Mouse (Mus musculus) hindbrain, embryonic 12.5 days (tissue): ENCODE measurements around the gene Gpt2. TPM values are rescaled to one million over a fixed set of nuclear protein-coding genes. Genes with fewer than 3 reads are reported as not detected.
A peak's percentile ranks its signal among the peaks of the same experiment; 100 is the strongest.

ENCODE experiments used
- ATAC-seq: fragments of 200-750 bp; cut with Nextera tagmentation; 2 replicates; pipeline ENCODE4 v1.8.0; 2017; ENCODE audit warnings: moderate TSS enrichment; ENCODE audit not compliant: low FRiP score
- H3K27ac ChIP-seq: fragments of 300-500 bp; sonication (generic); 2 replicates; pipeline ENCODE4 v1.5.1; 2016; ENCODE audit warnings: mild to moderate bottlenecking
- H3K27me3 ChIP-seq: fragments of 300-500 bp; sonication (generic); 2 replicates; pipeline ENCODE4 v1.6.1; 2016; ENCODE audit warnings: mild to moderate bottlenecking
- H3K36me3 ChIP-seq: fragments of 300-500 bp; sonication (generic); 2 replicates; pipeline ENCODE4 v1.6.1; 2016; ENCODE audit warnings: mild to moderate bottlenecking
- H3K4me1 ChIP-seq: fragments of 300-500 bp; sonication (generic); 2 replicates; pipeline ENCODE4 v1.6.1; 2016
- H3K4me2 ChIP-seq: fragments of 300-500 bp; sonication (generic); replicated peaks from 2 replicates; pipeline ENCODE4 v1.6.1; 2016; ENCODE audit warnings: mild to moderate bottlenecking
- H3K4me3 ChIP-seq: fragments of 300-500 bp; sonication (generic); 2 replicates; pipeline ENCODE4 v1.5.1; 2016; ENCODE audit warnings: mild to moderate bottlenecking
- H3K9ac ChIP-seq: fragments of 300-500 bp; sonication (generic); 2 replicates; pipeline ENCODE4 v1.6.1; 2016; ENCODE audit warnings: mild to moderate bottlenecking, moderate library complexity
- H3K9me3 ChIP-seq: fragments of 300-500 bp; sonication (generic); replicated peaks from 2 replicates; pipeline ENCODE4 v1.6.1; 2016; ENCODE audit warnings: mild to moderate bottlenecking
- WGBS: fragments of 180-500 bp; shearing (Covaris S2); methylation state at CpG from one replicate; pipeline ENCODE4 v1.1.7; 2016; 5-methylcytosine and 5-hydroxymethylcytosine counted together
- polyA plus RNA-seq: library from polyadenylated mRNA; unstranded; fragments of >200 nt; fragmentation: Nextera tagmentation; extraction: Ambion mirVana; gene quantifications from 2 replicates; pipeline ENCODE4 v1.2.1, GENCODE M21; 2016

The Gpt2 gene
- 44.4 and 44.8 TPM in 2 replicates for polyA plus RNA-seq

DNA sequence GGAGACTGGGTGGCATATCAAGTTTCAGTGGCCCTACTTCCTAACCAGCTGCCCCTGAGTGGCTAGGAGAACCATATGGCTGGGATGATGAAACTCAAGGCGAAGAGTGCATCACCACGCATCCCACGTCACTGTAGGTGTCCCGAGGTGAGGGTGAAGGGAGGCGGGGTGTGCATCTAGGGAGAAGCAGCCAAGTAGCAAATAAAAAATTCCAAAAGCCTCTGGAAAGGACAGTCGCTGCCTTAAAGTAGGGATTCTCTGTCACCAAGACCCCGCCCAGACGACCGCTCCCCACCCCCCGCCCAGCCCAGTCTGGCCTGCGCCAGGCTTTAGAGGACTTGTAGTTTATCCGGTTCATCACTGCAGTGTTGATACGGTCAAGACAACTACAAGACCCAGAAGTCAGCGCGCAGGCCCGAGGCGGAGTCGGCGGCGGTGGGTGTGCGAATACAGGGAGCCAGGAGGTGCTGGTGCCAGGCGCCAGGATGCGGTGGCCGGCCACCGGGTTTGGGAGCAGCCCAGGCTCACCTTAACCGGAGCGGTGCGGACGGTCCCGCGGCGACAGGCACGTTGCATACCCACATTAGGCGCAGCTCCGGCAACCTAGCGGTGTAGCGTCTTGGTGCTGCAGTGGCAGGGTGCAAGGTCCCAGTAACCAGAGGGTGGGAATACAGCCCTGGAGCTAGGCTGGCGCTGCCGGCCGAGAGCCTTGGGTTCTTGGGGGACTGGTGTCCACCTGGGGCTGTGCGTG is at the start of gene Gpt2:
TSS of gene Gpt2 (plus strand) at position 452 of the 751 bp plus-strand sequence.
- no peaks in the 10 kb centered on the region for H3K9me3 ChIP-seq
- H3K36me3 ChIP-seq, result no peaks in the 10 kb centered on the region
- peak within 1 kb of the TSS; percentile 80 for H3K9ac ChIP-seq
- peak within 1 kb of the TSS; percentile 85 for H3K4me2 ChIP-seq
- peaks cover 11% of the 10 kb centered on the region for H3K4me1 ChIP-seq
- ATAC-seq, result peak; percentile 99
- H3K27me3 ChIP-seq, result no peaks in the 10 kb centered on the region
- under 1% methylated on average over 41 of the region's 41 CpGs for WGBS
- H3K4me3 ChIP-seq, result peak within 1 kb of the TSS; percentile 78
- peak within 1 kb of the TSS; percentile 30; the same call in 1 of the 2 replicates for H3K27ac ChIP-seq

- Histone ChIP-seq H3K9ac (no peak overlapping the region), H3K4me3 (no peak overlapping the region), H3K4me1 (0 out of 2 replicates have a peak, but pooled peaks cover 2% of the 10 kb centered on the region), H3K4me2 (no peak overlapping the region), H3K9me3 (no peaks in the 10 kb centered on the region), H3K27ac (no peak overlapping the region), H3K36me3 (no peaks in the 10 kb centered on the region), H3K27me3 (no peaks in the 10 kb centered on the region)
- no peak for ATAC-seq
These were observed 48.3 kb upstream of the Gpt2 start for GRCm38 (mm10) chr8:85444092-85444491.

GRCm38 (mm10) chr8:85445936-85446685 is 46.3 kb upstream of the Gpt2 start:
- H3K27me3 ChIP-seq, result no peaks in the 10 kb centered on the region
- H3K4me1 ChIP-seq, result 0 out of 2 replicates have a peak, but pooled peaks cover 2% of the 10 kb centered on the region
- no peak overlapping the region for H3K9ac ChIP-seq
- no peaks in the 10 kb centered on the region for H3K36me3 ChIP-seq
- no peak overlapping the region for H3K4me2 ChIP-seq
- H3K27ac ChIP-seq, result no peak overlapping the region
- WGBS, result 85% methylated on average over 15 of the region's 15 CpGs
- ATAC-seq, result no peak
- no peaks in the 10 kb centered on the region for H3K9me3 ChIP-seq
- no peak overlapping the region for H3K4me3 ChIP-seq

GRCm38 (mm10) chr8:85450335-85450734 is 42.0 kb upstream of the Gpt2 start:
- Histone ChIP-seq H3K4me1 (peaks cover 6% of the 10 kb centered on the region), H3K27me3 (no peaks in the 10 kb centered on the region), H3K9me3 (no peaks in the 10 kb centered on the region), H3K27ac (no peak overlapping the region), H3K4me3 (no peak overlapping the region), H3K36me3 (no peaks in the 10 kb centered on the region), H3K4me2 (no peak overlapping the region), H3K9ac (no peak overlapping the region)
- ATAC-seq, result no peak
- 91% methylated on average over 3 of the region's 3 CpGs for WGBS

- Histone ChIP-seq H3K9me3 (no peaks in the 10 kb centered on the region), H3K9ac (no peak overlapping the region; the same call in 1 of the 2 replicates), H3K4me1 (peaks cover 6% of the 10 kb centered on the region), H3K4me3 (no peak overlapping the region), H3K27ac (no peak overlapping the region), H3K27me3 (no peaks in the 10 kb centered on the region), H3K4me2 (peak overlapping the region; percentile 43), H3K36me3 (no peaks in the 10 kb centered on the region)
- ATAC-seq, result no peak
- WGBS, result 24% methylated on average over 12 of the region's 14 CpGs
These were observed 40.0 kb upstream of the Gpt2 start for GRCm38 (mm10) chr8:85452328-85452727.

GRCm38 (mm10) chr8:85453256-85453655 is 39.1 kb upstream of the Gpt2 start:
- H3K9ac ChIP-seq, result no peak overlapping the region
- H3K4me3 ChIP-seq, result no peak overlapping the region
- no peaks in the 10 kb centered on the region for H3K9me3 ChIP-seq
- no peak overlapping the region for H3K27ac ChIP-seq
- H3K4me2 ChIP-seq, result no peak overlapping the region
- ATAC-seq, result no peak
- H3K36me3 ChIP-seq, result no peaks in the 10 kb centered on the region
- WGBS, result 57% methylated on average over 2 of the region's 2 CpGs
- H3K4me1 ChIP-seq, result peaks cover 6% of the 10 kb centered on the region
- no peaks in the 10 kb centered on the region for H3K27me3 ChIP-seq

DNA sequence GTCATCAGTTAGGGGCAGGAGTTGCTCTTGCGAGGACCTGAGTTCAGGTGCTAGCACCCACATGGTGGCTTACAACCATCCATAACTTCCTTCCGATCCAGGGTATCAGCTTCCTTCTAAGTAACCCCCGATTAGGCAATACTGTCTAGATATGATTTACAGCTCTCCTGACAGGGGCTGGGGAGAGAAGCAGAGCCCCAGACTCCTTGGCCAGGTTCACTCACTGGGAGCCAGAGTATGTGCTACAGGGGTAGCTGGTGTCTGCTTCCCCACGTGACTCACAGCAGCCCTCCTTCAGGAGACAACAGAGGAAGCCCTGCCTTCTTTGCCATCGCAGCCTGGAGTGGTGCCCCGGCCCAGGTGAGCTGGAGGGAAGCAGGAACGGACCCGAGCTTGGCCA is 37.6 kb upstream of the Gpt2 start:
- Histone ChIP-seq H3K9ac (no peak overlapping the region), H3K4me1 (peaks cover 6% of the 10 kb centered on the region), H3K27ac (no peak overlapping the region), H3K36me3 (no peaks in the 10 kb centered on the region), H3K9me3 (no peaks in the 10 kb centered on the region), H3K27me3 (no peaks in the 10 kb centered on the region), H3K4me2 (no peak overlapping the region), H3K4me3 (no peak overlapping the region)
- no peak for ATAC-seq
- WGBS, result 77% methylated on average over 8 of the region's 8 CpGs

- Histone ChIP-seq H3K36me3 (no peaks in the 10 kb centered on the region), H3K9ac (no peak overlapping the region), H3K27me3 (no peaks in the 10 kb centered on the region), H3K4me1 (peaks cover 6% of the 10 kb centered on the region), H3K4me3 (no peak overlapping the region), H3K4me2 (no peak overlapping the region), H3K27ac (no peak overlapping the region), H3K9me3 (no peaks in the 10 kb centered on the region)
- ATAC-seq, result no peak
- 13% methylated on average over 14 of the region's 14 CpGs for WGBS
These were observed 35.8 kb upstream of the Gpt2 start for GRCm38 (mm10) chr8:85456536-85456935.

DNA sequence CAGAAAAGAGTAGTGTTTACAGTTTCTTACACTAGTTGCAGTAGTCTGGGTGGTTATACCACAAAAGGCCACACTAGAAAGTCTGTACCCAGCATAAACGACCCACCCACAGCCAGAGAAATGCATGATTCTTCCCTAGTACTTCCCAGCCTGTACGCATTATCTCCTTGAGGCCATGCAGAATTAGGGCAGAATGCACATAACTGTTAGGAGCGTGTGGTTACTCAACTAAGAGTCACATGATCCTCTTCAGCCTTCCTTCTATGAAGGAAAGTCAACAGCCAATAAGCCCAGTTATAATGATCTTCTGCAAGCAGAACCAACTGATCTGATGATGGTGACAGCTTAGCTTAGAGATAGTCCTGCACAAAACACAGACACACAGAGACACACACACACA is 32.8 kb upstream of the Gpt2 start:
- H3K9me3 ChIP-seq, result no peaks in the 10 kb centered on the region
- no peaks in the 10 kb centered on the region for H3K4me1 ChIP-seq
- no peak overlapping the region for H3K4me2 ChIP-seq
- no peak for ATAC-seq
- no peak overlapping the region for H3K27ac ChIP-seq
- H3K27me3 ChIP-seq, result no peaks in the 10 kb centered on the region
- no peak overlapping the region for H3K4me3 ChIP-seq
- WGBS, result 75% methylated on average over 3 of the region's 3 CpGs
- no peak overlapping the region for H3K9ac ChIP-seq
- no peaks in the 10 kb centered on the region for H3K36me3 ChIP-seq

GRCm38 (mm10) chr8:85460804-85461203 is 31.6 kb upstream of the Gpt2 start:
- ATAC-seq, result no peak
- Histone ChIP-seq H3K27me3 (no peaks in the 10 kb centered on the region), H3K27ac (no peak overlapping the region), H3K4me3 (no peak overlapping the region), H3K4me1 (no peaks in the 10 kb centered on the region), H3K9ac (no peak overlapping the region), H3K36me3 (no peaks in the 10 kb centered on the region), H3K9me3 (no peaks in the 10 kb centered on the region), H3K4me2 (no peak overlapping the region)
- 45% methylated on average over 5 of the region's 5 CpGs for WGBS

GRCm38 (mm10) chr8:85461377-85461776 is 31.0 kb upstream of the Gpt2 start:
- H3K9ac ChIP-seq, result no peak overlapping the region
- no peak overlapping the region for H3K4me3 ChIP-seq
- no peak overlapping the region for H3K4me2 ChIP-seq
- H3K36me3 ChIP-seq, result no peaks in the 10 kb centered on the region
- no peaks in the 10 kb centered on the region for H3K27me3 ChIP-seq
- H3K4me1 ChIP-seq, result no peaks in the 10 kb centered on the region
- 75% methylated on average over 3 of the region's 3 CpGs for WGBS
- H3K9me3 ChIP-seq, result no peaks in the 10 kb centered on the region
- no peak overlapping the region for H3K27ac ChIP-seq
- no peak for ATAC-seq

- WGBS, result 89% methylated on average over 1 of the region's 1 CpGs
- H3K4me2 ChIP-seq, result no peak overlapping the region
- H3K4me1 ChIP-seq, result no peaks in the 10 kb centered on the region
- H3K27ac ChIP-seq, result no peak overlapping the region
- no peak overlapping the region for H3K9ac ChIP-seq
- H3K4me3 ChIP-seq, result no peak overlapping the region
- no peak for ATAC-seq
- no peaks in the 10 kb centered on the region for H3K36me3 ChIP-seq
- no peaks in the 10 kb centered on the region for H3K9me3 ChIP-seq
- H3K27me3 ChIP-seq, result no peaks in the 10 kb centered on the region
These were observed 29.9 kb upstream of the Gpt2 start for GRCm38 (mm10) chr8:85462441-85462840.
